Mouse (Mus musculus): ENCODE measurements around the gene Syncrip.

- TF ChIP-seq CTCF (IDR thresholded peaks at IDR 0.05; ENCODE audit: control insufficient read depth, insufficient read depth, low read length) = no peak
- TF ChIP-seq POLR2A (IDR thresholded peaks at IDR 0.05; ENCODE audit: borderline replicate concordance, control insufficient read depth, low read depth, low read length) = no peak
Measured at GRCm38 (mm10) chr9:88519390-88520121, 37.2 kb upstream of the Syncrip start.
